Mouse (Mus musculus): ENCODE data around the gene Sbno2. TPM values are rescaled to one million over a fixed set of nuclear protein-coding genes. Genes with fewer than 3 reads are reported as not detected.
"Not testable (repeated sequence)": the region's sequence is repeated elsewhere in the genome, so short reads cannot be mapped to it uniquely, and the experiment has no call there.

Sbno2 gene
- total RNA-seq, 2 experiments from 2014 or later: 13.5 to 14.0 TPM

DNA sequence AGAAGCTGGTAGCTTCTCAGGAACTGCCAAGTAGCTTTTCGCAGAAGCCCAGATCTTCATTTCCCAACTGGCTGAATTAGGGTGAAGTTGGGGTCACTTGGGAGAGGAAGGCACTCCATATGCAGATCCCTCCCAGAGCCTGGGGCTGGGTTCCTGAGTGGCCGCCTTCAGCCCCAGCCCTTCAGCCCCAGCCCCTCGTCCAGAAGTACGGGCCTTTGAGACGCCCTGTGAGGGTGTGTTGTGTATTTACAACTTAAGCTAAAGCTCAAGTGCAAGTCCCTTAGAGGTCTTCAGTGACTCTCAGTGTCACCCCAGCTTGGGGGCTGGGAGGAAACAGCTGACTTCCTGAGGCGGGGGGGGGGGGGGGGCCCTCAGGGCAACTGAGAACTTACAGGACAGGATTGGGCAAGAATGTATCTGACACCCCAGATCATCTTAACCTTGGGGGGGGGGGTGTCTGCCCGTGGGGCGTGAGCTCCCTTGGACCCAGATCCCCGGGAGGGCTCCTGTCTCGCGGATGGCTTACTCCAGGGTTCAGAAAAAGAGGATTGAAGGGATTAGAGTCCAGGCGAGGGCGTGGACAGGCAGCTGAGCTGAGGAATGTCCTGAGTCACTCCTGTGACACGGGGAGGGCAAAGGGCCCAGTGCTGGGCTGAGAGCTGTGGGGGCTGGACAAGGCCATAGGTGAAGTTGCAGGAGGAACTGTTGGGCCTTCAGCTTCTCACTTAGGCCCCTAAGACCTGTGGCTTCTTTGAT, 53.6 kb downstream of the Sbno2 start:
- peak; percentile 58 to 67 for DNase-seq
- intact Hi-C loops (cut with DNase I): loop anchor here (5.0 kb wide), 1 partner anchor 64 kb away; the partner anchor contains the start of gene Cnn2

DNA sequence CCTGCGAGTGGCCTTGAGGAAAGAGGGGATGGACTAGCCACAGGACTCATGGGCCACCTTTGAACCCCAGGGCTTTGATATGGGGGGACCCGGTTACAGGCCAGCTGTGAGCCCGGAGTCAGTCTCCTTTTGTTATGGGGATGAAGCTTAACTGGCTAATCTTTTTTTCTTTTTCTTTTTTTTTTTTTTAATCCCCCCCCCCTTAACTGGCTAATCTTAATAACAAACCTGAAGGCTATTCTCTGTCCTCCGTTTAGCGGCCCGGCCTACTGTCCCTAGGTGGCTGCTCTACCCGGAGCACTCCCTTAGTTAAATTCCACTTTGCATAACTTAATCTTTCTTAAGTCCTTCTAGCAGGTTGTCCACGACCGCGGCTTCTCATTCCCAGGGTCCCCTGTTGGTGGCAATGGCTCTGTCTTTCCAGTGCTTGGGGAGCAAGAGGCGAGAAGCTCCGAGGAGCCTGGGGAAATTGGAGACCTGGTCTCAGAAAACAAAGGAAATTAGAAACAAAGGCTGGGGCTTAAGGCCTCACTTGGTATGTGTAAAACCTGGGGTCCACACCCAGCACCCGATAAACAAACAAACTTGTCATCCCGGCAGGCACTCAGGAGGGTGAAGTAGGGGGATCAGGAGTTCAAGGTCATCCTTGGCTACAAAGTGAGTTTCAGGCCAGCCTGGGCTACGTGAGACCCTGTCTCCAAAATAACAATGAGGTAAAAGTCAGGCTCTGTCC, 54.3 kb downstream of the Sbno2 start:
- intact Hi-C loops (cut with DNase I): loop anchor here (5.0 kb wide), 1 partner anchor 64 kb away; the partner anchor contains the start of gene Cnn2
- no peak for DNase-seq

DNA sequence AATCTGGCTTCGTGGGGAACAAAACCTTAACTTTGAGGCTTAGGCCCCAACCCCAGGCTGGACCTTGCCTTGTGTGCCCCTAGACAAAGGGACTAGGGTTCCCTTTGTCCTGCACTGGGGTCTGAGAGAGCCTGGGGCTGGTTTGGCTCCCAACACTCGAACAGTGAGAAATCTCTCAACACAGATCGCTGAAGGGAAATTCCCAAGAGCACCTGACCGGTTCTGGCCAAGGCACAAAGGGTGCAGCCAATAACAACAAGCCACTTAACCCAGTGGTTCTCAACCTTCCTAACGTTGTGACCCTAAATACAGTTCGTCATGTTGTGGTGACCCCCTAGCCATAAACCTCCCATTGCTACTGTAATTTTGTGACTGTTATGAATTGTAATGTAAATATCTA, 55.1 kb downstream of the Sbno2 start:
- DNase-seq: no peak
- intact Hi-C loops (cut with DNase I): loop anchor here (5.0 kb wide), 1 partner anchor 63 kb away; the partner anchor contains the start of gene Cnn2

DNA sequence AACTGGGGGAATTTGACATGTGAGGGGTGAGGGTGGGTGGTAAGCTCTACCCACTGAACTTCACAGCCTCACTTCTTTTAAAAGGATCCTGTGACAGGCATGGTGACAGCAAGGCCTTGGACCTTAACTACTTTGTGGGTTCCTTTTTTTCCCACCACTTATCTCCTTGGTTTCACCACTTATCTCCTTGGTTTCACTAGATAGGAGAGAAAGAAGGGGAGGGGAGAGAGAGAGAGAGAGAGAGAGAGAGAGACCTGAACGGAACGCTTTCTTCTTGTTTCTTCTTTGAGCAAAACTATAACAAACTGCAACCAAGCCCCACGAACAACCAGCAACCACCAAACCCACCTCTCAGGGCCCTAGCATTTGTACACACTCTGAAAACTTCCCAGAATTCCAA, 56.5 kb downstream of the Sbno2 start:
- no peak for DNase-seq
- intact Hi-C loops (cut with DNase I): no loop called here

DNA sequence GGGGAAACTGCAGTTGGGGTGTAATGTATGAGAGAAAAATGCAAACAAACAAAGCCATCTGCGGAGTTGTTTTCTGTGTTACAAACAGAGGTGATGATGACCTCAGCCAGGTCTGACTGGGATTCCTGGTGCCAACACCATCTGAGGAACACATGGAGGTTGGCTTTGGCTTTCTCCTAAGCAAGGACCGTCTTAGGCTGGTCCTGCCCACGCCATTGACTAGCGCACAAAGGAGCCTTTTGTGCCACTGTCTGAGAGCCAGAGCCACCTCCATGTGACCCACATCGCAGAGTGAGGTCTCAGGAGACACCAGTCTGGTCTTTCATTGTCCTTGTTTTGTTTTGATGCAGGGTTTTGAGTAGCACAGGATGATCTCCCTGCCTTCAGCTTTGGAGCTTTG, 57.0 kb downstream of the Sbno2 start:
- intact Hi-C loops (cut with DNase I): no loop called here
- DNase-seq: no peak

DNA sequence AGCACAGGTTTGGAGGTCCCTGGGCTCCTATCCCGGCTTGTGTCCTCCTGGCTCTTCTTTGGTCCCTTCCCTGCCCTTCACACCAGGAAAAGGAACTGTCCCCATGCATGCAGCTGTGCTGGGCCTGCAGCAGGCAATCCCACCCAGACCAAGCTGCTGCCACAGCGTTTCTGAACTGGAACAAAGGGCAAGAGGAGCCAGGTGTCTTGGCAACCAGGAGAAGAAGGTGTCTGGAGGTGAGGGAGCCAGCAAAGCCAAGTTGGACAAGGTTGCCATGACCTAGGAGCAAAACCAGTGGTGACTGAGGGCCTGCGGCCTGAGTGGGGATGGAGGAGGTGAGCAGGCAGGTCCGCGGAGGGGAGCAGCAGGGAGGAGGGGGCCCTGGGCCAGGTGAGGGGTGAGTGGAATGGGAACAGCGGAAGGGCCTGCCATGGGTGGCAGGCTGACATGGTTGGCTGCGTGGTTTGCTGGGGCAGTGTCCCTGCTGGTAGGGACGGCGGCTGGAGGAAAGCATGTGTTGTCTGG, 58.3 kb downstream of the Sbno2 start, which contains the start of gene Gpx4:
Gene Gpx4 (plus strand): TSS at position 126 of the 525 bp plus-strand sequence.
- DNase-seq: no peak
- intact Hi-C loops (cut with DNase I): no loop called here

DNA sequence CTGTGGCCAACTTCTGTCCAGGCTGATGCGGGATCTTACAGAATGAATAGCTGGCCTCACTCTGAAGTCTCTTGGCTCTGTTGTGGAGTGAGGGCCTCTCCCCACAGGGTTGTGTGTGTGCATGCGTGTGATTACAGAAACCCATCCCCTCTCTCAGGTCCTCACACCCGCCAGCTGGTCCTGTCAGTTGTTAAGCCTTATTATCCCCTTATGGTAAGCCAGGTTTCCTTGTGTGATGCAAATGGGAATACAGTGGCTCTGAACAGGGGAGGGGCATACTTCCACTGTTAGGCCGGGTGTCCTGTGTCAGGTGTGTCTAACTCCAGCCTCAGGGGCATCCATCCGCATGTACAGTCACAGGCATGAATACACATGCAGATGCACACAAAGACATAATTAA, 59.6 kb downstream of the Sbno2 start:
- no peak for DNase-seq
- intact Hi-C loops (cut with DNase I): no loop called here

DNA sequence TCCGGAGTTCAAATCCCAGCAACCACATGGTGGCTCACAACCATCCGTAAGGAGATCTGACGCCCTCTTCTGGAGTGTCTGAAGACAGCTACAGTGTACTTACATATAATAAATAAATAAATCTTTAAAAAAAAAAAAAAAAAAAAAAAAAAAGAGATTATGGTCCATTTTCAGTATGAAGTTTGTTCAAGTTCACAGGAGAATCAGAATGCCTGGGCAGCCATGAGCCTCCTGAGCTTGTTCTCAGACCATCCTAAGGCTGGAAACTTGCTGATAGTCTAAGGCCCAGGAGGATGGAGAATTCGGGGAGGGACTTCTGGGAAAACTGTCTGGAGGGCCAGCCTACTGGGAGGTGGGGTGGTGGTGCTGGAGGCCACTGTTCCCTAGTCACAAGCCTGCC, 60.0 kb downstream of the Sbno2 start:
- DNase-seq; intact Hi-C loops (cut with DNase I): not testable (repeated sequence)

DNA sequence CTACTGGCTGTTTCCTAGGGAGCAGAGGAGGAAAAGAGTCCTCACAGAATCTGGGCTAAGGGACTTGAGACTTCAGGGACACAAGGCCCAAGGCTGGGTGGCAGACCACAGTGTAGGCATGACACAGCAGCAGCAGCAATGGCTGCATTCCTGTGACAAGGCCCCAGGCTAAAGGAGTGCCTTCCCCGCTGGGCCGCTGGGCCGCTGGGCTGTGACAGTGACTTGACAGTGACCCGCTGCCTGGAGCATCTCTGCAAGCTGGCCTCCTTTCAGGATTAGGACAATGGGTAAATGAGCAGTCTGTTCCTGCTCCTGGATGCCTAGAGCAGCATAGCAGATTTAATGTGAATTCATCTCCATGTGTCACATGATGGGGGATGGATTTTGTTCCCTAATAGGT, 61.3 kb downstream of the Sbno2 start:
- intact Hi-C loops (cut with DNase I): no loop called here
- DNase-seq: no peak

DNA sequence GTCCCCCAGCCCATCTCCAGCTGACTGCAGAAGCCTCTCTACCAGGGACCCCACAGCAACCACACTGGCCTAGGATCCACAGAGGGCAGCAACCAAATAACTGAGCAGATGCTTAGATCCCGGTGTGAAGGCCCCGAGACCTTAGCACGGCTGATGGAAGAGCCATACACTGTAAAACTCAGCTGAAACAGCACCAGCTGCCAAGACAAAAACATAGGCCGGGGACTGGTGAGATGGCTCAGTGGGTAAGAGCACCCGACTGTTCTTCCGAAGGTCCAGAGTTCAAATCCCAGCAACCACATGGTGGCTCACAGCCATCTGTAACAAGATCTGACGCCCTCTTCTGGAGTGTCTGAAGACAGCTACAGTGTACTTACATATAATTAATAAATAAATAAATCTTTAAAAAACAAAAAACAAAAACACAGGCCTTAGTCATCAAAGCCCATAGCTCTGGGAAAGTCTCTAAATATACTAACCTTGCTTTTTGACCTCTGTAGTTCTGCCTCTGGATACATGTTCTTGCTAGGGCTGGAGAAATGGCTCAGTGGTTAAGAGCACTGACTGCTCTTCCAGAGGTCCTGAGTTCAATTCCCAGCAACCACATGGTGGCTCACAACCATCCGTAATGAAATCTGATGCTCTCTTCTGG, 63.8 kb downstream of the Sbno2 start:
- DNase-seq; intact Hi-C loops (cut with DNase I): not testable (repeated sequence)

DNA sequence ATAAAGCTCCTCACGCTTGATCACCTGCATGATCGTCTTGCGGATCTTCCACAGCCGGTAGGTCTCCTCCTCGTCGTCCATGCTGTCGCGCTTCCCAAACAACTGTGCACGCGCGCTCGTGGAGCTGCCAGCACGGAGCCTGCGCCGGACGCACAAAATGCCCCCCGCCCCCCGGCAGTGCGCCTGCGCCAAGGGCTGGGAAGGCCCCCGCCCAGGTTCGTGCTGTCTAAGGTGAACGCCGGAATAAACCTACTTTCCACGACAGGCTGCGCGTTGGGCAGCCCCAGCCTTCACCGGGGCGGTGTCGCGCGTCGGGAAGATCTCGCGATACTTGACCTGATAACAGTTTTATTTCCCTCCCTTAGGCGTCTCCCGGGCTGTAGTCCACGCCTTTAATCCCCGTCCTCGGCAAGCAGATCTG, 65.8 kb downstream of the Sbno2 start, which contains the start of gene Polr2e:
Gene Polr2e (minus strand): TSS at position 237 of the 421 bp plus-strand sequence.
- peak; percentile 98 for DNase-seq
- intact Hi-C loops (cut with DNase I): no loop called here

DNA sequence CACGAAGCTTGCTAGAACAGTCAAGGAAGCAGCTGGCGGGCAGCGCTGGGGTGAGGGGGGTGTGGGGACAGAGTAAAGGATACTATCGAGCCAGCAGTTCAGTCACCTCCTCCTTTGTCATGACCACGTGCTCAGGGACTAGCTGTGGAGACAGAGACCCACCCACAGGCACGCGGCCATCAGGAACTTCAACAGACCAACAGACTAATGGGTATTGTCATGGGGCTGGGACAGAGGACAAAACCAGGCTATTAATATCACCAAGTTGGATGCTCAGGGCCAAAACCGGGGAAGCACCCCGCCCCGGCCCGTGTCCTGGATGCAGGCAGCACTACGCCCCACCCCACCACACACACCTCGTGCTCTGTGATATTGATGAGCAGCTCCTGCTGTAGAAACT, 68.5 kb downstream of the Sbno2 start:
- intact Hi-C loops (cut with DNase I): no loop called here

DNA sequence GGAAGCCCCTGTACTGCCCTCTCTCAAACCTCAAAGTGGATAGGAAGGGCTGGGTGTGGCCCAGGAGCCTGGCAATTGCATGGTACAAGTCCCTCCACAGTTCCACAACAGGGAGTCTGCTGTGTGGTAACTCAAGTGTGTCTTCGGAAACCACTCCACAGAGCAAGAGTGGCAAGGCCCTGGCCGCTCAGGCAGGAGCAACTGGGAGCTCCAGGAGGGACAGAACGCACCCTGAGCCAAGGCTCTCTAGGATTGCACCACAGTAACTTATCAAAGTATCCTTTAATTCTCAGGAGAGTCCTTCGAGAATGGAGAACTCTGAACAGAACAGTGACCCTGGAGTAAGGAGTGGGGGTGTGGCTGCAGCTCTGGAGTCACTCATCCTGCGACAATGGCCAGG, 69.7 kb downstream of the Sbno2 start:
- no peak for DNase-seq
- intact Hi-C loops (cut with DNase I): loop anchor here (2.0 kb wide), 1 partner anchor 47 kb away; the partner anchor contains the start of gene Cnn2

More for the DNA sequence above, 68.5 kb downstream of the Sbno2 start:
- DNase-seq: peak; percentile 56 to 66

DNA sequence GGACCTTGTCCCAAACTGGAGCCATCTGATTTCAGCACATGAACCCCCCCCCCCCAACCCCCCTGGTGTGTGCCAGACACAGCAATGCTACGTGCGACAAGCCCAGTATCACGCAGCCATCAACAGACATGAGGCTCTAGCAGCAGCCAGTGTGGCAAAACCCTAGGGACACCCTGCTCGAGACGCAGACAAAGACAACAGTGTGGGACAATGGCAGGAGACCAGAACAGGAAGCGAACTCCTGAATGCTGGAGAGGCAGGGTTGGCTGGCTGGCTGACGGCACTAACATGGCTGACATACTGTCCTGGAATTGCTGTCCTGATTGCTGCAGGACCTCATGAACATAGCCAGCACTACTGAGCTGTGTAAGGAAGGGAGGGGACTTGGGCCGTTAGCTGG, 70.2 kb downstream of the Sbno2 start:
- intact Hi-C loops (cut with DNase I): loop anchor here (2.0 kb wide), 1 partner anchor 46 kb away; the partner anchor contains the start of gene Cnn2
- no peak for DNase-seq

DNA sequence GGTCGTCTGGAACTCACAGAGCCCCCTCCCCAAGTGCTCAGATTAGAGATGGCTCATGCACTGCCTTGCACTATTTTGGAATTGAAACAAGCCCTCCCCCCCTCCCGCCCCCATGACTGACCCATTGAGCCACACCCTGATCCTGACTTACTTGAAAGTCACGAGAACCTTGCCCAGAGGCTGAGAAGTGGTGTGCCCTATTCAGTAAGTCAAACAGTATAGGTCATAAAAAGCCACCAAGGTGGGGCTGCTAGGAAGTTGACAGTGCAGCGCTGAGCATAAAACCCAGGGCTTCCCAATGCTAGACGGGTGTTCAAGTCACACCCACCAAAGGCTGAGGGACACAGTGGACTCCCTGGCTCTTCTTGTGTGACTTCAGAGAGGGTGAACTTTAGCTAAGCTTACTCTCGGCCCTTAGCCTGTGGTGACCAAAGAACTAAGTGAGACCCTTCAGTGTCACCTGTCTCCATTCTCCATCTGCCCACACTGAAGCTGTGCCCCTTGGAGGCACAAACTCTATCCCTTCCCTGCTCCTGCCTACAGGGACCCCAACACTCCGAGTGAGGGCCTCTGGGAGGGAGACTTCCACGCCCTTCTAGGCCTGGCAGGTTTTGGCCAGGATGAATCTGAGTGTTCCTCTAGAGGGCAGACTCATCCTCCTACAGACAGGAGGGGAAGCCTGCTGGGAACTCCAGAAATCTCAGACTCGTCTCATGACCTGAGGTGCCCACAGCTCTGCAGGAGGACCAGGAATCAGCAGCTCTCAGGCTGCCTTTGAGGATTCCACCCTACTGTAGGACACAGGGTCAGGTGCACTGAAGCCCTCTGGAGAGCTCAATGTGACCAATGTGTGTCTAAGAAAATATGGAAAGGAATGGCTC, 71.6 kb downstream of the Sbno2 start:
- intact Hi-C loops (cut with DNase I): loop anchor here (2.0 to 5.0 kb wide), 2 partner anchors 45 to 79 kb away; partner anchors contain the start of gene Cnn2
- peak; percentile 47 to 64 for DNase-seq

DNA sequence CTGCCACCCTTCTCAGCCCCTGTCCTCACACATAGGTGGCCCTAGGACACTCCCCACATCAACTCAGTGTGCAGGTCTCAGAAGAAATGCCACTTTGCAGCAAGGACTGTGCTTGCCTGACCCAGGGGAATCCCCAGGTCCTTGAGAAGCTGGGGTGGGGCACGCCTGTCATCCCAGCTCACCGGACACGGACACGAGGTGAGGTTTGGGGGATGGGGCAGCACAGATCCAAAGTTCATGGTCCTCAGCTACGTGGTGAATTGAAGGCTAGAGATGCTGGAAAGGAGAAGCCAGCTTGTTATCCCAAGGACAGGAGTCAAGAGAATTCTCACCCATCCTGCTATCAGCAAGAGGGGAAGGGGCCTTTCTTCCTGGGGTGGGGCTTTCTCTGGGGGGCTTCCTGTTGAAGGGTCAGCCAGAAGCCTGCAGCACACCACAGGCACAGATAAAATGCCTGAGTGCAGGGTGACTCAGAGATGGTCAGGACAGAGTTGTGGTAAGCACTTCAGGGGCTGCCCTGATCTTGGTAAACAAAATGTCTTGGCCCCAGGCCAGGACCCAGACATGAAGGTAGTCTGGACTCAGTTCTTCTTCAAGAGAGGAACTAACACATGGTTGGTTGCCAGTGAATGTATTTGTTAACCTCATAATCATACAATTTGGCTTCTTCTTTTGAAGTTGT, 72.4 kb downstream of the Sbno2 start:
- intact Hi-C loops (cut with DNase I): loop anchor here (5.0 kb wide), 1 partner anchor 79 kb away; no protein-coding TSS in a partner anchor
- peak; percentile 67 to 68 for DNase-seq

DNA sequence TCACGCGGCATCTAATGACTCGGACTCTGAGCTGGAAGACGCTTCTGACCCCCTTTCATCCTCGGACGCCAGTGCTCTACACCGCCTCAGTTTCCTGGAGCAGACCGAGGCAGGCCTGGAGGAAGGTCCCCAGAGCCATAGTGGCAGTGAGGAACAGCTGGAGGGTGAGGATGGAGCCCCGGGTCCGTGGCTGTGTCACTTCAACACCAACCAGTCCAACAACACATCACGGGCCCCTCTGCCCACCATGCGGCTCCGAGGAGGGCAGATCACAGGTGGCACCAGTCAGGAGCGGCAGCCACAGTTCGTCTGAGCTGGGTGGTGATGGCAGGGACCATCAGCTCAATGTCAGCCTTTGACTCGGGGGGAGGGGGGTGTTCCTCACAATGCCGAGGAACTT, 74.6 kb downstream of the Sbno2 start:
- no peak for DNase-seq
- intact Hi-C loops (cut with DNase I): loop anchor here (5.0 kb wide), 1 partner anchor 82 kb away; no protein-coding TSS in a partner anchor

DNA sequence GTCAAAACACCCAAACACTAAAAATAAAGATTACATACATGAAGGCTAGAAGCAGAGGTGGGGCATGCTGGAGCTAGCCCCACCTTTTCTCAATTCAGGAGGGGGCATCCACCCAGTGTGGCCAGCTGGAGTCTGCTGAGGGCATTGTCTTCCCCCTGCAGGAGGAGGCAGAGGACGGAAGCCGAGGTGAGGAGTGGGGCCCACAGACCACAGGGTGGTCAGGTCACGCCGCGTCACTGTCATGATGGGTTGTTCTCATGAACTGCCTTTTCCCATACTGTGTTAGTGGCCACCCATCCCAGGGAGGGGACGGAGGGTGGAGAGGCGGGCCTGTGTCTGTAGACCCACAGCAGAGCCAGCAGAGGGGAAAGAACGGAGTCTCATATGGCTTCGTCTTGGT, 75.2 kb downstream of the Sbno2 start:
- intact Hi-C loops (cut with DNase I): loop anchor here (5.0 kb wide), 1 partner anchor 82 kb away; no protein-coding TSS in a partner anchor
- DNase-seq: no peak

DNA sequence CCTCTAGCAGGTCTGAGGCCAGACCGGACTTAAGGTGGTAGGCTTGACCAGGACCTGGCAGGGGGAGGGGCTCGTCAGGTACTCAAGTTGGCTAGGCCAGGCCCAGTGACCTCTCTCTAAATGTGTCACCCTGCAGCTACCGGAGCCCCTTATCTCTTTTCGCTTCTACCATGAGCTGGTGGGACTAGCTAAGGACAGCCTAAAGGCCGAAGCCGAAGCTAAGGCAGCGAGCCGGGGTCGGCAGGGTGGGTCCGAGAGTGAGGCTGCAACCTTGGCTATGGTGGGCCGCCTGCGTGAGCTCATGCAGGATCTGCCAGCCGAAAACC, 76.9 kb downstream of the Sbno2 start:
- intact Hi-C loops (cut with DNase I): no loop called here
- no peak for DNase-seq

Data from heart, postnatal 14 days (tissue).